Mouse (Mus musculus) retina, postnatal 7 days (tissue): ENCODE results near the gene Myh6.

ENCODE experiments used
- DNase-seq: peaks from one replicate; pipeline ENCODE4 v3.0.0-alpha.2; 2012; ENCODE audit warnings: low read depth, low spot score

Gene Myh6

DNA sequence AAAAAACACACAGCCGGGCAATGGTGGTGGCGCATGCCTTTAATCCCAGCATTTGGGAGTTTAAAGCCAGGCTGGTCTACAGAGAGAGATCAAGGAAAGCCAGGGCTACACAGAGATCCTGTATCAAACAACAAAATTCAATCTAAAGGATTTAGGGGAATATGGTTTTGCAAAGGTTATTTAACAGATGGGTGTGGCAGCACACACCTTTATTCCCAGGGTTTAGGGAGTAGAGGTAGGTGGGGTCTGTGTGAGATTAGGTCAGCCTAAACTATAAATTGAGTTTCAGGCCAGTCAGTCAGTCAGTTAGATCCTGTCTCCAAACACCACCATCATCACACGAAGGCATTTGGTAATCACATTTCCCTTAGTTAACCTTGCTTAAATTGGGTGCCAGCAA lies 74.5 kb downstream of the Myh6 start, which contains the start of gene Pabpn1:
Pabpn1 (plus strand) TSS at position 301 of the 400 bp plus-strand sequence.
- DNase-seq, result no peak
